Mouse (Mus musculus) C2C12 (cell line): Measurements from ENCODE around the gene Trim67.

Experiments
- CTCF ChIP-seq: IDR thresholded peaks from one replicate; pipeline ENCODE4 v1.5.1; 2011; ENCODE audit not compliant: control insufficient read depth, insufficient read depth, insufficient read length
- MAX ChIP-seq: IDR thresholded peaks from one replicate; pipeline ENCODE4 v1.6.1; 2011; ENCODE audit warnings: mild to moderate bottlenecking, control low read depth
- MYOD1 ChIP-seq: IDR thresholded peaks from one replicate; pipeline ENCODE4 v1.6.1; 2011; ENCODE audit warnings: low read depth; ENCODE audit not compliant: control insufficient read depth, insufficient read length
- MYOG ChIP-seq: IDR thresholded peaks from one replicate; pipeline ENCODE4 v1.6.1; 2011; ENCODE audit not compliant: control insufficient read depth, insufficient read length; ENCODE audit errors: extremely low read depth
- USF1 ChIP-seq: IDR thresholded peaks from one replicate; pipeline ENCODE4 v1.6.1; 2011; ENCODE audit warnings: low read depth, mild to moderate bottlenecking, control low read depth, moderate library complexity

- no peak for TF ChIP-seq CTCF
- TF ChIP-seq MYOG, result no peak
- TF ChIP-seq MAX, result no peak
- TF ChIP-seq USF1, result no peak
- TF ChIP-seq MYOD1, result no peak
These were observed 48.0 kb downstream of the Trim67 start for GRCm38 (mm10) chr8:124840900-124841299.
